Mouse (Mus musculus) embryonic facial prominence, embryonic 10.5 days (tissue): ENCODE measurements around the gene Kcng1. TPM values are rescaled to one million over a fixed set of nuclear protein-coding genes. Genes with fewer than 3 reads are reported as not detected.

Source experiments
- DNase-seq: peaks from one replicate; pipeline ENCODE4 v3.0.0-alpha.2; 2017; ENCODE audit warnings: low spot score
- H3K27ac ChIP-seq: fragments of 300-500 bp; sonication (generic); replicated peaks from 2 replicates; pipeline ENCODE4 v1.5.1; 2016; ENCODE audit warnings: mild to moderate bottlenecking
- H3K27me3 ChIP-seq: fragments of 300-500 bp; sonication (generic); replicated peaks from 2 replicates; pipeline ENCODE4 v1.6.1; 2016; ENCODE audit warnings: low read depth, mild to moderate bottlenecking; ENCODE audit not compliant: poor library complexity, severe bottlenecking
- H3K36me3 ChIP-seq: fragments of 300-500 bp; sonication (generic); replicated peaks from 2 replicates; pipeline ENCODE4 v1.6.1; 2016; ENCODE audit warnings: mild to moderate bottlenecking, moderate library complexity
- H3K4me1 ChIP-seq: fragments of 300-500 bp; sonication (generic); 2 replicates; pipeline ENCODE4 v1.6.1; 2016
- H3K4me3 ChIP-seq: fragments of 300-500 bp; sonication (generic); 2 replicates; pipeline ENCODE4 v1.5.1; 2016; ENCODE audit warnings: mild to moderate bottlenecking, moderate library complexity
- H3K9me3 ChIP-seq: fragments of 300-500 bp; sonication (generic); 2 replicates; pipeline ENCODE4 v1.6.1; 2016; ENCODE audit warnings: mild to moderate bottlenecking
- WGBS: fragments of 180-500 bp; shearing (Covaris S2); methylation state at CpG from one replicate; pipeline ENCODE4 v1.1.7; 2016; 5-methylcytosine and 5-hydroxymethylcytosine counted together
- polyA plus RNA-seq: library from polyadenylated mRNA; unstranded; fragments of >200 nt; fragmentation: Nextera tagmentation; extraction: Ambion mirVana; gene quantifications from 2 replicates; pipeline ENCODE4 v1.2.1, GENCODE M21; 2016

Gene Kcng1
- polyA plus RNA-seq, 1 experiment from 2014 or later = 1.2 TPM

- no peak for DNase-seq
- H3K4me1 ChIP-seq = peaks cover 13% of the 10 kb centered on the region
- 72% methylated on average over 7 of the region's 7 CpGs for WGBS
- no peaks in the 10 kb centered on the region for H3K36me3 ChIP-seq
- no peaks in the 10 kb centered on the region for H3K9me3 ChIP-seq
- no peaks in the 10 kb centered on the region; the same call in 1 of the 2 replicates for H3K27me3 ChIP-seq
- H3K27ac ChIP-seq = no peak overlapping the region
- H3K4me3 ChIP-seq = no peak overlapping the region
Observed at GRCm38 (mm10) chr2:168253822-168254221, 27.7 kb downstream of the Kcng1 start.

- H3K27ac ChIP-seq = peak overlapping the region; percentile 51
- H3K4me3 ChIP-seq = peak overlapping the region; percentile 37
- H3K36me3 ChIP-seq = no peaks in the 10 kb centered on the region
- no peaks in the 10 kb centered on the region for H3K9me3 ChIP-seq
- DNase-seq = peak; percentile 81
- no peaks in the 10 kb centered on the region; the same call in 1 of the 2 replicates for H3K27me3 ChIP-seq
- 14% methylated on average over 16 of the region's 16 CpGs for WGBS
- H3K4me1 ChIP-seq = peaks cover 13% of the 10 kb centered on the region
Observed at GRCm38 (mm10) chr2:168252639-168253292, 28.8 kb downstream of the Kcng1 start.

- H3K36me3 ChIP-seq = no peaks in the 10 kb centered on the region
- H3K4me1 ChIP-seq = peaks cover 16% of the 10 kb centered on the region
- peaks cover under 1% of the 10 kb centered on the region; the same call in 1 of the 2 replicates for H3K27me3 ChIP-seq
- no peaks in the 10 kb centered on the region for H3K9me3 ChIP-seq
- no peak overlapping the region for H3K4me3 ChIP-seq
- 15% methylated on average over 8 of the region's 8 CpGs for WGBS
- DNase-seq = peak; percentile 82
- H3K27ac ChIP-seq = no peak overlapping the region
Observed at GRCm38 (mm10) chr2:168250270-168250669, 31.3 kb downstream of the Kcng1 start.

GRCm38 (mm10) chr2:168248856-168249245 is 32.7 kb downstream of the Kcng1 start:
- H3K27ac ChIP-seq = no peak overlapping the region
- H3K36me3 ChIP-seq = no peaks in the 10 kb centered on the region
- peak; percentile 57 for DNase-seq
- no peak overlapping the region for H3K4me3 ChIP-seq
- peaks cover 4% of the 10 kb centered on the region; the same call in 1 of the 2 replicates for H3K27me3 ChIP-seq
- H3K4me1 ChIP-seq = peaks cover 13% of the 10 kb centered on the region
- 20% methylated on average over 2 of the region's 2 CpGs for WGBS
- H3K9me3 ChIP-seq = no peaks in the 10 kb centered on the region

GRCm38 (mm10) chr2:168248167-168248855 is 33.2 kb downstream of the Kcng1 start:
- peaks cover 4% of the 10 kb centered on the region; the same call in 1 of the 2 replicates for H3K27me3 ChIP-seq
- no peaks in the 10 kb centered on the region for H3K9me3 ChIP-seq
- no peaks in the 10 kb centered on the region for H3K36me3 ChIP-seq
- no peak overlapping the region for H3K27ac ChIP-seq
- H3K4me1 ChIP-seq = peaks cover 9% of the 10 kb centered on the region
- 77% methylated on average over 8 of the region's 8 CpGs for WGBS
- DNase-seq = no peak
- no peak overlapping the region for H3K4me3 ChIP-seq

- peaks cover 5% of the 10 kb centered on the region; the same call in 1 of the 2 replicates for H3K4me1 ChIP-seq
- no peaks in the 10 kb centered on the region for H3K36me3 ChIP-seq
- no peak for DNase-seq
- 36% methylated on average over 8 of the region's 8 CpGs for WGBS
- H3K27me3 ChIP-seq = 0 out of 2 replicates have a peak, but pooled peaks cover 4% of the 10 kb centered on the region
- no peaks in the 10 kb centered on the region for H3K9me3 ChIP-seq
- H3K27ac ChIP-seq = no peak overlapping the region
- no peak overlapping the region for H3K4me3 ChIP-seq
Observed at GRCm38 (mm10) chr2:168245571-168245970, 36.0 kb downstream of the Kcng1 start.

GRCm38 (mm10) chr2:168243278-168243677 is 38.3 kb downstream of the Kcng1 start:
- no peak overlapping the region for H3K27ac ChIP-seq
- H3K9me3 ChIP-seq = 0 out of 2 replicates have a peak, but pooled peaks cover 3% of the 10 kb centered on the region
- H3K4me3 ChIP-seq = no peak overlapping the region
- 78% methylated on average over 4 of the region's 4 CpGs for WGBS
- no peaks in the 10 kb centered on the region for H3K36me3 ChIP-seq
- 0 out of 2 replicates have a peak, but pooled peaks cover 4% of the 10 kb centered on the region for H3K27me3 ChIP-seq
- no peak for DNase-seq
- H3K4me1 ChIP-seq = peaks cover 5% of the 10 kb centered on the region; the same call in 1 of the 2 replicates

GRCm38 (mm10) chr2:168242841-168243240 is 38.7 kb downstream of the Kcng1 start:
- Histone ChIP-seq H3K4me3 (no peak overlapping the region), H3K4me1 (peaks cover 5% of the 10 kb centered on the region; the same call in 1 of the 2 replicates), H3K27ac (no peak overlapping the region), H3K9me3 (0 out of 2 replicates have a peak, but pooled peaks cover 3% of the 10 kb centered on the region), H3K27me3 (0 out of 2 replicates have a peak, but pooled peaks cover 4% of the 10 kb centered on the region), H3K36me3 (no peaks in the 10 kb centered on the region)
- DNase-seq = no peak

- no peaks in the 10 kb centered on the region for H3K4me1 ChIP-seq
- 87% methylated on average over 4 of the region's 4 CpGs for WGBS
- no peak overlapping the region for H3K4me3 ChIP-seq
- DNase-seq = no peak
- H3K9me3 ChIP-seq = peaks cover 7% of the 10 kb centered on the region; the same call in 1 of the 2 replicates
- H3K27me3 ChIP-seq = no peaks in the 10 kb centered on the region
- peaks cover 19% of the 10 kb centered on the region for H3K36me3 ChIP-seq
- H3K27ac ChIP-seq = no peak overlapping the region
Observed at GRCm38 (mm10) chr2:168238335-168238734, 43.2 kb downstream of the Kcng1 start.

GRCm38 (mm10) chr2:168233286-168233685 is 48.2 kb downstream of the Kcng1 start:
- H3K4me1 ChIP-seq = peaks cover 27% of the 10 kb centered on the region
- no peaks in the 10 kb centered on the region for H3K27me3 ChIP-seq
- DNase-seq = no peak
- no peak overlapping the region for H3K4me3 ChIP-seq
- H3K36me3 ChIP-seq = peaks cover 38% of the 10 kb centered on the region
- peaks cover 4% of the 10 kb centered on the region; the same call in 1 of the 2 replicates for H3K9me3 ChIP-seq
- no peak overlapping the region for H3K27ac ChIP-seq
- 91% methylated on average over 5 of the region's 5 CpGs for WGBS

GRCm38 (mm10) chr2:168231471-168231829 is 50.1 kb downstream of the Kcng1 start:
- Histone ChIP-seq H3K36me3 (peaks cover 43% of the 10 kb centered on the region), H3K4me3 (peak overlapping the region; percentile 98), H3K27me3 (no peaks in the 10 kb centered on the region), H3K9me3 (no peaks in the 10 kb centered on the region), H3K27ac (peak overlapping the region; percentile 95; the same call in 1 of the 2 replicates), H3K4me1 (peaks cover 31% of the 10 kb centered on the region)
- DNase-seq = no peak
- 64% methylated on average over 33 of the region's 33 CpGs for WGBS

- Histone ChIP-seq H3K36me3 (peaks cover 48% of the 10 kb centered on the region), H3K27me3 (no peaks in the 10 kb centered on the region), H3K27ac (peak overlapping the region; percentile 95), H3K4me3 (peak overlapping the region; percentile 98), H3K9me3 (no peaks in the 10 kb centered on the region), H3K4me1 (peaks cover 31% of the 10 kb centered on the region)
- WGBS = 6% methylated on average over 105 of the region's 105 CpGs
- DNase-seq = peak; percentile 36
Observed at GRCm38 (mm10) chr2:168230773-168231470, 50.6 kb downstream of the Kcng1 start.
